Mouse (Mus musculus): Measurements from ENCODE around the gene ccdc198. TPM values are rescaled to one million over a fixed set of nuclear protein-coding genes. Genes with fewer than 3 reads are reported as not detected.
"Not testable (repeated sequence)": the region's sequence is repeated elsewhere in the genome, so short reads cannot be mapped to it uniquely, and the experiment has no call there.

ccdc198 gene
- polyA plus RNA-seq, 1 experiment from 2014 or later = 0.06 TPM

DNA sequence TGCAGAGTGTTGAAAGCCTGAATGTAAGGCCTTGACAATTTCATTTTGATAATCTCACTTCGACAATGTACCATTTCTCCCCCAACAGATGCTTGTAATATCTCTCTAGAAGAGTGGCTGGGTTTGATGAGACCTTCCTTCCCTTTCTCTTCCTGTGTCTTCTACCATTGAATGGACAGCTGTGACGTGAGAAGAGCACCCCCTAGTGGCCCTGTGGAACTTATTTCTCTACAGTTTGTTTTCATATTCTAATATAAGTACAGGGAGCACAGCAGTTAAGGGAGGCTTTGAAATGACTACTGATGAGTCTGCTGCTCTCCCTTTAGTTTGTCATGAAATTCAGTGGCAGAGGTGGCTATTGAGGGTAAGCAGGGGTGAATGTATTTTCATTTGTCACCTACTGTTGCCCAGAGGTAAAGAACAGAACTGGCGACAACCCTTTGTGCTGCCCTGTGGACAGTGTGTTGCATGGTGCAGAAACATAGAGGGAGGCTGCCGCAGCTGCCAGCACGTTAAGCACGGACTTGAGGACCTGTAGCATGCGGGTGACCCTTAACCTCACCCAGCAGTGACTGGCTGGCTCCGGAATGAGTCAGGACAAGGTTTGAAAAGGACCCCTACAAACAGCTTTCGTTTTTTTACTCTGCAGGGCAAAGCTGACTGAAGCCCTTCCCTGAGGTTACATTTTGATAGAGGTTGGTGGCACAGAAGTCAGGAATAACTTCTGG, 10.3 kb downstream of the ccdc198 start:
- Histone ChIP-seq H3K27me3 (ENCODE audit: low read depth, poor library complexity, severe bottlenecking) (peaks cover 10% of the 10 kb centered on the region; the same call in 1 of the 2 replicates), H3K36me3 (no peaks in the 10 kb centered on the region), H3K9me3 (replicated peaks) (no peaks in the 10 kb centered on the region), H3K27ac (replicated peaks) (no peak overlapping the region), H3K4me3 (no peak overlapping the region), H3K4me1 (peaks cover 5% of the 10 kb centered on the region; the same call in 1 of the 2 replicates)
- peak; percentile 59 for DNase-seq (ENCODE audit: low spot score)
- 45% methylated on average over 9 of the region's 9 CpGs for WGBS

GRCm38 (mm10) chr14:49231845-49232244, 13.4 kb downstream of the ccdc198 start:
- H3K4me1 ChIP-seq = peaks cover 5% of the 10 kb centered on the region; the same call in 1 of the 2 replicates
- H3K27ac ChIP-seq (replicated peaks) = no peak overlapping the region
- no peak for DNase-seq (ENCODE audit: low spot score)
- no peaks in the 10 kb centered on the region for H3K9me3 ChIP-seq (replicated peaks)
- peaks cover 10% of the 10 kb centered on the region; the same call in 1 of the 2 replicates for H3K27me3 ChIP-seq (ENCODE audit: low read depth, poor library complexity, severe bottlenecking)
- no peak overlapping the region for H3K4me3 ChIP-seq
- no peaks in the 10 kb centered on the region for H3K36me3 ChIP-seq
- WGBS = 91% methylated on average over 3 of the region's 3 CpGs

DNA sequence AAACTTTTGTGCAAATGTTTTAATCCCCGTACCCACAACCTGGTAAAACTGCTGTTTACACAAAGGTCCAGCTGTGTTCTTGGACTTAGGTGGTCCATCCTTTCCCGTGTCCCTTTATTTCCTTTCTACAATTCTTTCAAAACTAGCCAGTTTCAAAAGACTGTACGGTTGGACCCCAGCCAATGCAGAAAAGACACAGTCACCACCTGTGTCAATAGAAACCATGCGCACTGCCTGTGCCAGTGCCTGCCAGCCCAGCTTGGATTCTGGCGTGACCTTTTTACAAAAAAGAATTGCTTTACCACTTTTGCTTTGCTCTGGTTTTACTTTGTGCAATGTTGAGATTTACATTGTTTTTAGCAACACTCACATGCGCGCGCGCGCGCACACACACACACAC, 18.3 kb downstream of the ccdc198 start:
- no peak overlapping the region for H3K27ac ChIP-seq (replicated peaks)
- no peak for DNase-seq (ENCODE audit: low spot score)
- WGBS = 89% methylated on average over 11 of the region's 11 CpGs
- H3K36me3 ChIP-seq = no peaks in the 10 kb centered on the region
- H3K4me1 ChIP-seq = no peaks in the 10 kb centered on the region
- H3K27me3 ChIP-seq (ENCODE audit: low read depth, poor library complexity, severe bottlenecking) = no peaks in the 10 kb centered on the region
- no peak overlapping the region for H3K4me3 ChIP-seq
- H3K9me3 ChIP-seq (replicated peaks) = no peaks in the 10 kb centered on the region

- H3K4me3 ChIP-seq = no peak overlapping the region
- H3K4me1 ChIP-seq = no peaks in the 10 kb centered on the region
- 92% methylated on average over 7 of the region's 7 CpGs for WGBS
- no peak overlapping the region for H3K27ac ChIP-seq (replicated peaks)
- no peaks in the 10 kb centered on the region for H3K27me3 ChIP-seq (ENCODE audit: low read depth, poor library complexity, severe bottlenecking)
- no peak for DNase-seq (ENCODE audit: low spot score)
- H3K9me3 ChIP-seq (replicated peaks) = no peaks in the 10 kb centered on the region
- H3K36me3 ChIP-seq = no peaks in the 10 kb centered on the region
Observed at GRCm38 (mm10) chr14:49226471-49226870, 18.8 kb downstream of the ccdc198 start.

- Histone ChIP-seq H3K27ac (replicated peaks) (no peak overlapping the region), H3K4me3 (no peak overlapping the region), H3K27me3 (ENCODE audit: low read depth, poor library complexity, severe bottlenecking) (no peaks in the 10 kb centered on the region), H3K9me3 (replicated peaks) (no peaks in the 10 kb centered on the region), H3K36me3 (no peaks in the 10 kb centered on the region), H3K4me1 (no peaks in the 10 kb centered on the region)
- DNase-seq (ENCODE audit: low spot score) = no peak
- 86% methylated on average over 2 of the region's 2 CpGs for WGBS
Observed at GRCm38 (mm10) chr14:49221771-49222170, 23.5 kb downstream of the ccdc198 start.

GRCm38 (mm10) chr14:49219466-49220022, 25.7 kb downstream of the ccdc198 start:
- DNase-seq (ENCODE audit: low spot score); H3K9me3 ChIP-seq (replicated peaks): not testable (repeated sequence)
- 88% methylated on average over 4 of the region's 4 CpGs for WGBS

GRCm38 (mm10) chr14:49218677-49219076, 26.6 kb downstream of the ccdc198 start:
- DNase-seq (ENCODE audit: low spot score) = no peak
- 73% methylated on average over 7 of the region's 7 CpGs for WGBS
- no peak overlapping the region for H3K4me3 ChIP-seq

More at GRCm38 (mm10) chr14:49219466-49220022, 25.7 kb downstream of the ccdc198 start:
- H3K4me3 ChIP-seq; H3K27me3 ChIP-seq (ENCODE audit: low read depth, poor library complexity, severe bottlenecking); H3K36me3 ChIP-seq; H3K4me1 ChIP-seq; H3K27ac ChIP-seq (replicated peaks): not testable (repeated sequence)

DNA sequence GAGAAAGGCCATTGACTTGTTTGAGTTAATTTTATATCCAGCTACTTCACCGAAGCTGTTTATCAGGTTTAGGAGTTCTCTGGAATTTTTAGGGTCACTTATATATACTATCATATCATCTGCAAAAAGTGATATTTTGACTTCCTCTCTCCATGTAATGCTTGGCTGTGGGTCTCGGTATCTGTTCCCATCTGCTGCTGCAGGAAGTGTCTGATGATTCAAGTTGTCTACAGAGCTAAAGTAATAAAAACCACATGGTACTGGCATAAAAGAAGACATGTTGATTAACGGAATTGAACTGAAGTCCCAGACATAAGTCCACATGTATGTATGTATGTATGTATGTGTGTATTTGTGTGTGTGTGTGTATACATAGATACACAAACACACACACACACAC, 35.1 kb downstream of the ccdc198 start:
- H3K27ac ChIP-seq (replicated peaks); DNase-seq (ENCODE audit: low spot score); H3K4me3 ChIP-seq; H3K36me3 ChIP-seq; H3K27me3 ChIP-seq (ENCODE audit: low read depth, poor library complexity, severe bottlenecking); H3K4me1 ChIP-seq; H3K9me3 ChIP-seq (replicated peaks): not testable (repeated sequence)
- 88% methylated on average over 3 of the region's 3 CpGs for WGBS

More at GRCm38 (mm10) chr14:49218677-49219076, 26.6 kb downstream of the ccdc198 start:
- Histone ChIP-seq H3K4me1 (no peaks in the 10 kb centered on the region), H3K9me3 (replicated peaks) (no peaks in the 10 kb centered on the region), H3K36me3 (no peaks in the 10 kb centered on the region), H3K27ac (replicated peaks) (no peak overlapping the region), H3K27me3 (ENCODE audit: low read depth, poor library complexity, severe bottlenecking) (no peaks in the 10 kb centered on the region)

DNA sequence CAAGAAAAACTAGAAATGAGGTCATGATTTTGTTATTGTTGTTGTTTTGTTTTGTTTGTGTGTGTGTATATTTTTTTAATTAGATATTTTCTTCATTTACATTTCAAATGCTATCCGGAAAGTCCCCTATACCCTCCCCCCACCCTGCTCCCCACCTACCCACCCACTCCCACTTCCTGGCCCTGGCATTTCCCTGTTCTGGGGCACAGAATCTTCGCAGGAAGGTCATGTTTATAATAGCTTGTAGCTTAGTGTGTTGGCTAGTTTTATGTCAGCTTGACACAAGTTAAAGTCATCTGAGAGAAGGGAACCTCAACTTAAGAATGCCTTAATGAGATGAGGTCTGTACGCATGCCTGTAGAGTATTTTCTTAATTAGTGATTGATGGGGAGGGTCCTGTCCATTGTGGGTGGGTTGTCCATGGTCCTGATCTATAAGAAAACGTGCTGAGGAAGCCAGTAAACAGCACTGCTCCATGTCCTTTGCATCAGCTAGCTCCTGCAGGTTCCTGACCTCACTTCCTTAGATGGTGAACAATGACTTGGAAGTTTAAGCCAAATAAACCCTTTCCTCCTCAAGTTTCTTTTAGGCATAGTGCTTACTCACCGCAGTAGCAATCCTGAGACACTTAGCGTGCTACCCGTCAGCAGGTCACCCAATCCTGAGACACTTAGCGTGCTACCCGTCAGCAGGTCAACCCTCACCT, 44.0 kb downstream of the ccdc198 start:
- no peaks in the 10 kb centered on the region for H3K9me3 ChIP-seq (replicated peaks)
- DNase-seq (ENCODE audit: low spot score) = no peak
- H3K27ac ChIP-seq (replicated peaks) = no peak overlapping the region
- no peak overlapping the region for H3K4me3 ChIP-seq
- no peaks in the 10 kb centered on the region for H3K27me3 ChIP-seq (ENCODE audit: low read depth, poor library complexity, severe bottlenecking)
- no peaks in the 10 kb centered on the region for H3K4me1 ChIP-seq
- 86% methylated on average over 9 of the region's 9 CpGs for WGBS
- no peaks in the 10 kb centered on the region for H3K36me3 ChIP-seq

- WGBS = 86% methylated on average over 2 of the region's 2 CpGs
- no peak overlapping the region for H3K4me3 ChIP-seq
- H3K4me1 ChIP-seq = no peaks in the 10 kb centered on the region
- H3K9me3 ChIP-seq (replicated peaks) = no peaks in the 10 kb centered on the region
- no peak overlapping the region for H3K27ac ChIP-seq (replicated peaks)
- no peak for DNase-seq (ENCODE audit: low spot score)
- peaks cover 10% of the 10 kb centered on the region; the same call in 1 of the 2 replicates for H3K36me3 ChIP-seq
- no peaks in the 10 kb centered on the region for H3K27me3 ChIP-seq (ENCODE audit: low read depth, poor library complexity, severe bottlenecking)
Observed at GRCm38 (mm10) chr14:49197031-49197527, 48.2 kb downstream of the ccdc198 start.

- H3K27me3 ChIP-seq (ENCODE audit: low read depth, poor library complexity, severe bottlenecking) = no peaks in the 10 kb centered on the region
- peaks cover 99% of the 10 kb centered on the region for H3K36me3 ChIP-seq
- no peak overlapping the region for H3K27ac ChIP-seq (replicated peaks)
- no peak for DNase-seq (ENCODE audit: low spot score)
- H3K9me3 ChIP-seq (replicated peaks) = no peaks in the 10 kb centered on the region
- WGBS = 93% methylated on average over 2 of the region's 2 CpGs
- H3K4me1 ChIP-seq = no peaks in the 10 kb centered on the region
- H3K4me3 ChIP-seq = no peak overlapping the region
Observed at GRCm38 (mm10) chr14:49186270-49186669, 59.0 kb downstream of the ccdc198 start.

DNA sequence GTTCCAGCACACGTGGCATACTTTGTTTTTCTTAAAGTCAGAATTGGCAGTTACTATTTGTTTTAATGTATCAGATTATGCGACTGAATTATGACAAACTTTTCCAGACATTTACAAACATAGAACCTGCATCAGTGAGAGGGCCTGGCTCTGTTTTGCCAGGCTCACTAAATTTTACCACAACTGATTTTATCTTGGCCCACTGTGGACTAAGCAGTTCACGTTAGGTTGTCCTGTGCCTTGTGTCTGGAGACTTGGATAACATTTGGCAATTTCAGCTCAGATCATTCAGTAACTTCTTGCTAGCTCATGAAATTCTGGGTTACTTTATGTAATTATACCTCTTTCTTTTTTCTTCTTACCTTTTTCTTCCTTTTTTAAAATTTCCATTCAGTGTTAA, 65.5 kb downstream of the ccdc198 start:
- Histone ChIP-seq H3K27me3 (ENCODE audit: low read depth, poor library complexity, severe bottlenecking) (no peaks in the 10 kb centered on the region), H3K27ac (replicated peaks) (no peak overlapping the region), H3K36me3 (peaks cover 70% of the 10 kb centered on the region), H3K4me3 (no peak overlapping the region), H3K9me3 (replicated peaks) (no peaks in the 10 kb centered on the region), H3K4me1 (peaks cover 16% of the 10 kb centered on the region)
- DNase-seq (ENCODE audit: low spot score) = no peak
- 83% methylated on average over 3 of the region's 3 CpGs for WGBS

All from midbrain, embryonic 10.5 days (tissue).